Mouse (Mus musculus) C2C12 (cell line): ENCODE data around the gene Cabp1.

ENCODE experiments used
- CEBPB ChIP-seq: IDR thresholded peaks from one replicate; pipeline ENCODE4 v1.6.1; 2011; ENCODE audit warnings: low read depth, mild to moderate bottlenecking, control low read depth, moderate library complexity
- CTCF ChIP-seq: IDR thresholded peaks from one replicate; pipeline ENCODE4 v1.5.1; 2011; ENCODE audit not compliant: control insufficient read depth, insufficient read depth, insufficient read length
- MAX ChIP-seq: IDR thresholded peaks from one replicate; pipeline ENCODE4 v1.6.1; 2011; ENCODE audit warnings: mild to moderate bottlenecking, control low read depth
- MYOG ChIP-seq: IDR thresholded peaks from one replicate; pipeline ENCODE4 v1.6.1; 2011; ENCODE audit not compliant: control insufficient read depth, insufficient read length; ENCODE audit errors: extremely low read depth
- USF1 ChIP-seq: IDR thresholded peaks from one replicate; pipeline ENCODE4 v1.6.1; 2011; ENCODE audit warnings: low read depth, mild to moderate bottlenecking, control low read depth, moderate library complexity

- TF ChIP-seq CTCF = no peak
- TF ChIP-seq USF1 = no peak
- TF ChIP-seq CEBPB = no peak
- no peak for TF ChIP-seq MAX
- TF ChIP-seq MYOG = no peak
Observed at GRCm38 (mm10) chr5:115203735-115204561, 9.8 kb upstream of the Cabp1 start.
